Mouse (Mus musculus): ENCODE data around the gene Deup1.

DNA sequence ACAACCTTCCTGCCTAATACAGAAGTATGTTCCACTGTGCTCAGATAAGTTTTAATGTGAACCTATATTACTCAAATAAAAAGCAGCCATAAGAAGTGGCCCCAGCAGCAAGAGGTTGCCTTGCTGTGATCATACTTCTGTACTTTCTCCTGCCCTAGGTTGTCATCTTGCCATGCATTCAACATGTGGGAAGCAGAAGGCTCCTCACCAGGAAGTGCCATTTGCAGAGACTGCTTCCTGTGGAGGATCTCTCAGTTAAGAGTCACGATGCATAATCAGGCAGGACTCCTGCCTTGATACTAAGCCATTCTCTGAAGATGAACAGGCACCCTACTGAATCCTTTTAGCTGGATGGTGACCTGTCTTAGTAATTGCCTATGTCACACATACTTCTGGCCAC lies 44.5 kb upstream of the Deup1 start:
- TF ChIP-seq MYOD1 (IDR thresholded peaks at IDR 0.05; ENCODE audit: control insufficient read depth, insufficient read length, low read depth) (no peak), CTCF (IDR thresholded peaks at IDR 0.05; ENCODE audit: control insufficient read depth, insufficient read depth, insufficient read length) (no peak), CEBPB (IDR thresholded peaks at IDR 0.05; ENCODE audit: low read depth) (no peak), USF1 (IDR thresholded peaks at IDR 0.05; ENCODE audit: low read depth) (no peak), MAX (IDR thresholded peaks at IDR 0.05) (no peak), MYOG (IDR thresholded peaks at IDR 0.05; ENCODE audit: control insufficient read depth, extremely low read depth, insufficient read length) (no peak), FOSL1 (IDR thresholded peaks at IDR 0.05; ENCODE audit: insufficient read depth, low read length, poor library complexity, severe bottlenecking) (no peak)

All from C2C12 (cell line).